Mouse (Mus musculus) ES-E14 (cell line): ENCODE results near the gene Zfp382. TPM values are rescaled to one million over a fixed set of nuclear protein-coding genes. Genes with fewer than 3 reads are reported as not detected.
"Not testable (repeated sequence)": the region's sequence is repeated elsewhere in the genome, so short reads cannot be mapped to it uniquely, and the experiment has no call there.

Experiments
- DNase-seq: peaks from one replicate; pipeline ENCODE4 v3.0.0-alpha.2; 2013; ENCODE audit warnings: low read depth, low spot score
- H3K27ac ChIP-seq: 2 replicates; pipeline ENCODE4 v1.5.1; 2012; ENCODE audit warnings: low read depth, mild to moderate bottlenecking, low read length, moderate library complexity, mixed read lengths; ENCODE audit not compliant: poor library complexity, insufficient read depth, severe bottlenecking
- H3K36me3 ChIP-seq: 2 replicates; pipeline ENCODE4 v1.6.1; 2012; ENCODE audit warnings: mild to moderate bottlenecking, low read length, moderate library complexity, mixed read lengths; ENCODE audit not compliant: control insufficient read depth, poor library complexity, insufficient read depth, severe bottlenecking
- H3K4me1 ChIP-seq, 2 experiments: fragments of 150-350 bp in 1 of 2; sonication (generic) in 1 of 2; 2 replicates each; pipeline ENCODE4 v1.6.1; 2012; ENCODE audit warnings: low read length in 2 of 2, mild to moderate bottlenecking in 1 of 2, mixed read lengths in 1 of 2; ENCODE audit not compliant: control insufficient read depth in 2 of 2, insufficient read depth in 2 of 2, poor library complexity in 1 of 2
- H3K4me3 ChIP-seq, 2 experiments: fragments of 150-350 bp in 1 of 2; sonication (generic) in 1 of 2; 2 replicates each; pipeline ENCODE4 v1.5.1; 2012; ENCODE audit warnings: low read length in 2 of 2, low read depth in 1 of 2, mild to moderate bottlenecking in 1 of 2, mixed read lengths in 1 of 2; ENCODE audit not compliant: insufficient read depth in 1 of 2, poor library complexity in 1 of 2, severe bottlenecking in 1 of 2
- H3K9ac ChIP-seq: 2 replicates; pipeline ENCODE4 v1.6.1; 2012; ENCODE audit warnings: low read depth, mild to moderate bottlenecking, low read length, mixed read lengths; ENCODE audit not compliant: poor library complexity, insufficient read depth, severe bottlenecking
- H3K9me3 ChIP-seq: fragments of 150-350 bp; sonication (generic); 2 replicates; pipeline ENCODE4 v1.6.1; 2012; ENCODE audit warnings: low read depth, mild to moderate bottlenecking, low read length; ENCODE audit not compliant: control insufficient read depth, insufficient read depth
- CHD2 ChIP-seq: IDR thresholded peaks from 2 replicates; pipeline ENCODE4 v1.6.1; 2014; ENCODE audit warnings: mild to moderate bottlenecking, low read depth, low read length, inconsistent platforms
- HCFC1 ChIP-seq: IDR thresholded peaks from 2 replicates; pipeline ENCODE4 v1.6.1; 2012; ENCODE audit warnings: low read length, inconsistent platforms, borderline replicate concordance; ENCODE audit not compliant: insufficient read depth
- MAFK ChIP-seq: IDR thresholded peaks from 2 replicates; pipeline ENCODE4 v1.6.1; 2014; ENCODE audit warnings: mild to moderate bottlenecking, low read depth, low read length, inconsistent platforms; ENCODE audit not compliant: insufficient read depth
- ZC3H11A ChIP-seq: IDR thresholded peaks from 2 replicates; pipeline ENCODE4 v1.6.1; 2012; ENCODE audit warnings: low read depth, mild to moderate bottlenecking, inconsistent platforms, low read length, borderline replicate concordance
- ZNF384 ChIP-seq: IDR thresholded peaks from 2 replicates; pipeline ENCODE4 v1.6.1; 2012; ENCODE audit warnings: low read depth, low read length, inconsistent platforms
- in situ Hi-C, 2 experiments: fragments of 600-800 bp; cut with MboI; formaldehyde crosslinking; loops; one replicate each; pipeline ENCODE4 v1.15.1; 2025; ENCODE audit warnings: low sequenced_read_pairs in 2 of 2, inconsistent platforms in 1 of 2; ENCODE audit not compliant: unreplicated experiment in 2 of 2
- total RNA-seq: library from RNA; depleted of rRNA; stranded (reverse); fragments of 300-350 nt; gene quantifications from 2 replicates; pipeline ENCODE4 v1.2.3, GENCODE M21; 2012; rRNA removed

Zfp382 gene
- total RNA-seq, 1 experiment = 5.3 TPM

- in situ Hi-C loops, DNase-seq, H3K4me3 ChIP-seq, H3K27ac ChIP-seq, H3K9me3 ChIP-seq, H3K9ac ChIP-seq: not testable (repeated sequence)
- TF ChIP-seq ZNF384 = peak; percentile 78
- H3K36me3 ChIP-seq = peaks cover 24% of the 10 kb centered on the region
- peaks cover 4 to 26% of the 10 kb centered on the region in 2 experiments; a peak in 3 of 4 replicates for H3K4me1 ChIP-seq
Observed at GRCm38 (mm10) chr7:30183189-30183588, 61.4 kb downstream of the Zfp382 start.

DNA sequence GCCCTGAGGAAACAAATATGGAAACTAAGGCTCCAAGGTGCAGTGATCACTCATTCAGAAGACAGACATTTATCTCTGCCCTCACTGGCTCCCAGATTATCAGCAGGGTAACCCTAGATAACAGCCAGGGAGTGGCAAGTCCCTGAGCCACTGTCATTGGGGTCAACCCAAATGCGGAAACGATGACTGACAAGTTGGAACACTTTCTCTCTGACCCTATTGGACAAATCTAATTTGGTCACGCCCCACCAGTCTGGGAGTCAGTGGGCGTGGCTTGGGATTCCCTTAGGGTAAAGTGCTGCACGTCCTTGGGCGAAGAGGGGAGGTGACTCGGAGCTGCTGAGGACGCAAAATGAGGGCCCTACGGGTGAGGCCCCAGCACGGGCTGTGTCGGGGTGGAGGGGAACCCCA, 62.1 kb downstream of the Zfp382 start, which contains the start of gene Cox7a1:
Gene Cox7a1, plus strand, starts transcription at position 266 of the 411 bp plus-strand sequence.
- Histone ChIP-seq H3K9me3 (no peaks in the 10 kb centered on the region), H3K4me1 (peaks cover 4 to 31% of the 10 kb centered on the region in 2 experiments; a peak in 3 of 4 replicates), H3K9ac (peak within 1 kb of the TSS; percentile 63; the same call in 1 of the 2 replicates), H3K27ac (peak within 1 kb of the TSS; percentile 64; the same call in 1 of the 2 replicates), H3K4me3 (peak within 1 kb of the TSS; percentile 52 to 64), H3K36me3 (peaks cover 31% of the 10 kb centered on the region)
- DNase-seq = peak; percentile 99
- TF ChIP-seq MAFK = no peak
- TF ChIP-seq HCFC1 = no peak
- no peak for TF ChIP-seq ZC3H11A
- no peak for TF ChIP-seq ZNF384
- no peak for TF ChIP-seq CHD2
- in situ Hi-C loops = no loop called here

Other genes with a start within 250 kb of the Zfp382 start
- gene Zfp27, start 215.4 kb upstream of the Zfp382 start, total RNA-seq = 5.1 and 6.1 TPM in 2 replicates
- 5.1 and 5.4 TPM in 2 replicates for gene Zfp383, start 213.7 kb upstream of the Zfp382 start, total RNA-seq
- gene Zfp74, start 167.9 kb upstream of the Zfp382 start, total RNA-seq = 11.7 and 24.1 TPM in 2 replicates
- gene Zfp568, start 138.0 kb upstream of the Zfp382 start, total RNA-seq = 120 and 126 TPM in 2 replicates
- 2.1 and 3.3 TPM in 2 replicates for gene Zfp14, start 70.6 kb upstream of the Zfp382 start, total RNA-seq
- 5.8 and 7.3 TPM in 2 replicates for gene Zfp82, start 49.0 kb upstream of the Zfp382 start, total RNA-seq
- gene Gm26920, start 31.5 kb upstream of the Zfp382 start, total RNA-seq = 0.26 and 0.71 TPM in 2 replicates
- 13.1 and 16.3 TPM in 2 replicates for gene Zfp566, start 31.4 kb upstream of the Zfp382 start, total RNA-seq
- gene Zfp260, start 27.2 kb upstream of the Zfp382 start, total RNA-seq = 33.5 and 40.4 TPM in 2 replicates
- gene Zfp146, start 47.8 kb downstream of the Zfp382 start, total RNA-seq = 35.0 and 37.9 TPM in 2 replicates
- gene Cox7a1, start 62.2 kb downstream of the Zfp382 start, total RNA-seq = 54.8 and 57.8 TPM in 2 replicates
- gene Capns1, start 76.9 kb downstream of the Zfp382 start, total RNA-seq = 160 and 164 TPM in 2 replicates
- 209 and 309 TPM in 2 replicates for gene Polr2i, start 110.0 kb downstream of the Zfp382 start, total RNA-seq
- gene Tbcb, start 110.3 kb downstream of the Zfp382 start, total RNA-seq = 158 and 173 TPM in 2 replicates
- gene Ovol3, start 113.8 kb downstream of the Zfp382 start, total RNA-seq = not detected in 2 replicates
- gene Thap8, start 158.2 kb downstream of the Zfp382 start, total RNA-seq = 1.2 and 2.7 TPM in 2 replicates
- 21.6 and 30.5 TPM in 2 replicates for gene Wdr62, start 158.5 kb downstream of the Zfp382 start, total RNA-seq
- 4.4 and 5.4 TPM in 2 replicates for gene Clip3, start 169.8 kb downstream of the Zfp382 start, total RNA-seq
- gene Alkbh6, start 186.8 kb downstream of the Zfp382 start, total RNA-seq = 24.5 and 37.8 TPM in 2 replicates
- 14.5 and 25.5 TPM in 2 replicates for gene Syne4, start 192.9 kb downstream of the Zfp382 start, total RNA-seq
- 1.9 and 3.3 TPM in 2 replicates for gene E130208F15Rik, start 199.8 kb downstream of the Zfp382 start, total RNA-seq
- 6.6 and 8.5 TPM in 2 replicates for gene Sdhaf1, start 202.0 kb downstream of the Zfp382 start, total RNA-seq
- gene Lrfn3, start 240.8 kb downstream of the Zfp382 start, total RNA-seq = 2.6 and 4.4 TPM in 2 replicates